Mouse (Mus musculus) myocyte (in vitro differentiated cells): ENCODE results near the gene Prss12. TPM values are rescaled to one million over a fixed set of nuclear protein-coding genes. Genes with fewer than 3 reads are reported as not detected.

Experiments
- H3K27me3 ChIP-seq: one replicate; pipeline ENCODE4 v1.6.1; 2011; ENCODE audit not compliant: control insufficient read depth, insufficient read depth, insufficient read length
- H3K36me3 ChIP-seq: one replicate; pipeline ENCODE4 v1.6.1; 2011; ENCODE audit not compliant: control insufficient read depth, insufficient read depth
- H3K4me2 ChIP-seq: one replicate; pipeline ENCODE4 v1.6.1; 2011; ENCODE audit warnings: low read depth, control low read depth
- H3K4me3 ChIP-seq: one replicate; pipeline ENCODE4 v1.5.1; 2011; ENCODE audit warnings: mild to moderate bottlenecking, control low read depth, moderate library complexity
- H3K79me2 ChIP-seq: one replicate; pipeline ENCODE4 v1.6.1; 2011; ENCODE audit not compliant: control insufficient read depth, insufficient read depth
- H3ac ChIP-seq: one replicate; pipeline ENCODE4 v1.6.1; 2011; ENCODE audit not compliant: control insufficient read depth, insufficient read length
- CEBPB ChIP-seq: IDR thresholded peaks from 2 replicates; pipeline ENCODE4 v1.6.1; 2011; ENCODE audit warnings: mild to moderate bottlenecking, moderate library complexity; ENCODE audit not compliant: poor library complexity, insufficient read depth, severe bottlenecking
- E2F4 ChIP-seq: IDR thresholded peaks from one replicate; pipeline ENCODE4 v1.6.1; 2011; ENCODE audit warnings: mild to moderate bottlenecking, control low read depth, moderate library complexity; ENCODE audit not compliant: insufficient read depth
- MAX ChIP-seq: IDR thresholded peaks from one replicate; pipeline ENCODE4 v1.6.1; 2011; ENCODE audit warnings: low read depth, mild to moderate bottlenecking, control low read depth
- MYOD1 ChIP-seq, 3 experiments: IDR thresholded peaks; one replicate each; pipeline ENCODE4 v1.6.1; 2011; ENCODE audit warnings: control low read depth in 2 of 3, low read depth in 2 of 3, mild to moderate bottlenecking in 2 of 3, moderate library complexity in 1 of 3; ENCODE audit not compliant: insufficient read length in 2 of 3, control insufficient read depth in 1 of 3
- MYOG ChIP-seq, 3 experiments: IDR thresholded peaks; one replicate each; pipeline ENCODE4 v1.6.1; 2011; ENCODE audit warnings: control low read depth in 2 of 3, low read depth in 2 of 3, mild to moderate bottlenecking in 2 of 3; ENCODE audit not compliant: insufficient read length in 2 of 3, control insufficient read depth in 1 of 3, insufficient read depth in 1 of 3
- POLR2A ChIP-seq: IDR thresholded peaks from one replicate; pipeline ENCODE4 v1.6.1; 2011; ENCODE audit warnings: low read depth, mild to moderate bottlenecking, control low read depth, moderate library complexity; ENCODE audit not compliant: insufficient read length
- POLR2AphosphoS2 ChIP-seq: IDR thresholded peaks from one replicate; pipeline ENCODE4 v1.6.1; 2011; ENCODE audit warnings: low read depth, control low read depth; ENCODE audit not compliant: insufficient read length
- REST ChIP-seq: IDR thresholded peaks from one replicate; pipeline ENCODE4 v1.6.1; 2011; ENCODE audit warnings: mild to moderate bottlenecking, control low read depth, moderate library complexity; ENCODE audit not compliant: insufficient read depth, insufficient read length
- SRF ChIP-seq: IDR thresholded peaks from one replicate; pipeline ENCODE4 v1.6.1; 2011; ENCODE audit warnings: low read depth; ENCODE audit not compliant: control insufficient read depth, insufficient read length
- TCF12 ChIP-seq: IDR thresholded peaks from one replicate; pipeline ENCODE4 v1.6.1; 2011; ENCODE audit warnings: mild to moderate bottlenecking, control low read depth; ENCODE audit not compliant: poor library complexity, insufficient read depth, severe bottlenecking
- TCF3 ChIP-seq: IDR thresholded peaks from one replicate; pipeline ENCODE4 v1.6.1; 2011; ENCODE audit warnings: low read depth, control low read depth; ENCODE audit not compliant: insufficient read length
- USF1 ChIP-seq: IDR thresholded peaks from one replicate; pipeline ENCODE4 v1.6.1; 2011; ENCODE audit warnings: low read depth, mild to moderate bottlenecking, control low read depth, moderate library complexity
- polyA plus RNA-seq: library from polyadenylated mRNA; unstranded; fragments of >200 nt; fragmentation: generic; extraction: Trizol; gene quantifications from one replicate; pipeline ENCODE4 v1.2.1, GENCODE M21; 2012; ENCODE audit warnings: missing spikeins

Gene Prss12
- polyA plus RNA-seq, 1 experiment, result 1.2 TPM

GRCm38 (mm10) chr3:123413173-123413572 is 33.5 kb upstream of the Prss12 start:
- no peak for TF ChIP-seq POLR2AphosphoS2
- no peak overlapping the region for H3K4me2 ChIP-seq
- no peak overlapping the region for H3K4me3 ChIP-seq
- H3K27me3 ChIP-seq, result no peaks in the 10 kb centered on the region
- H3K79me2 ChIP-seq, result no peaks in the 10 kb centered on the region
- no peaks in the 10 kb centered on the region for H3K36me3 ChIP-seq
- H3ac ChIP-seq, result no peak overlapping the region

GRCm38 (mm10) chr3:123425647-123426046 is 21.1 kb upstream of the Prss12 start:
- Histone ChIP-seq H3ac (no peak overlapping the region), H3K4me3 (no peak overlapping the region), H3K4me2 (no peak overlapping the region), H3K36me3 (no peaks in the 10 kb centered on the region), H3K27me3 (no peaks in the 10 kb centered on the region), H3K79me2 (no peaks in the 10 kb centered on the region)
- TF ChIP-seq USF1, result no peak
- no peak for TF ChIP-seq MYOG (IDR thresholded peaks at IDR 0.05; ENCODE audit: control insufficient read depth in 1 of 3, insufficient read depth in 1 of 3, insufficient read length in 2 of 3, low read depth in 2 of 3)
- no peak for TF ChIP-seq TCF3
- no peak for TF ChIP-seq MAX
- TF ChIP-seq POLR2A, result no peak
- no peak for TF ChIP-seq CEBPB
- no peak for TF ChIP-seq SRF
- TF ChIP-seq REST, result no peak
- TF ChIP-seq TCF12, result no peak
- no peak for TF ChIP-seq E2F4
- TF ChIP-seq POLR2AphosphoS2, result no peak
- TF ChIP-seq MYOD1 (IDR thresholded peaks at IDR 0.05; ENCODE audit: control insufficient read depth in 1 of 3, insufficient read length in 2 of 3, low read depth in 2 of 3), result no peak

GRCm38 (mm10) chr3:123428005-123428404 is 18.7 kb upstream of the Prss12 start:
- Histone ChIP-seq H3K4me2 (no peak overlapping the region), H3K4me3 (no peak overlapping the region), H3ac (no peak overlapping the region), H3K79me2 (no peaks in the 10 kb centered on the region), H3K27me3 (no peaks in the 10 kb centered on the region), H3K36me3 (no peaks in the 10 kb centered on the region)
- no peak for TF ChIP-seq USF1
- no peak for TF ChIP-seq SRF
- TF ChIP-seq TCF3, result no peak
- no peak for TF ChIP-seq MYOG (IDR thresholded peaks at IDR 0.05; ENCODE audit: control insufficient read depth in 1 of 3, insufficient read depth in 1 of 3, insufficient read length in 2 of 3, low read depth in 2 of 3)
- TF ChIP-seq E2F4, result no peak
- no peak for TF ChIP-seq REST
- TF ChIP-seq CEBPB, result no peak
- TF ChIP-seq POLR2A, result no peak
- TF ChIP-seq MAX, result no peak
- no peak for TF ChIP-seq POLR2AphosphoS2
- no peak for TF ChIP-seq TCF12
- no peak for TF ChIP-seq MYOD1 (IDR thresholded peaks at IDR 0.05; ENCODE audit: control insufficient read depth in 1 of 3, insufficient read length in 2 of 3, low read depth in 2 of 3)

- no peaks in the 10 kb centered on the region for H3K27me3 ChIP-seq
- H3K36me3 ChIP-seq, result no peaks in the 10 kb centered on the region
- no peak overlapping the region for H3ac ChIP-seq
- no peak for TF ChIP-seq REST
- TF ChIP-seq POLR2A, result no peak
- TF ChIP-seq TCF12, result no peak
- TF ChIP-seq MAX, result no peak
- no peak for TF ChIP-seq TCF3
- no peak for TF ChIP-seq SRF
- no peak for TF ChIP-seq CEBPB
- no peak for TF ChIP-seq POLR2AphosphoS2
- TF ChIP-seq MYOD1 (IDR thresholded peaks at IDR 0.05; ENCODE audit: control insufficient read depth in 1 of 3, insufficient read length in 2 of 3, low read depth in 2 of 3), result no peak
- no peak for TF ChIP-seq MYOG (IDR thresholded peaks at IDR 0.05; ENCODE audit: control insufficient read depth in 1 of 3, insufficient read depth in 1 of 3, insufficient read length in 2 of 3, low read depth in 2 of 3)
- TF ChIP-seq USF1, result no peak
- TF ChIP-seq E2F4, result no peak
- H3K4me3 ChIP-seq, result no peak overlapping the region
- no peak overlapping the region for H3K4me2 ChIP-seq
- no peaks in the 10 kb centered on the region for H3K79me2 ChIP-seq
Observed at GRCm38 (mm10) chr3:123429597-123430458, 16.9 kb upstream of the Prss12 start.

GRCm38 (mm10) chr3:123431951-123432674 is 14.6 kb upstream of the Prss12 start:
- H3K4me2 ChIP-seq, result no peak overlapping the region
- no peak for TF ChIP-seq POLR2A
- TF ChIP-seq TCF3, result no peak
- no peaks in the 10 kb centered on the region for H3K36me3 ChIP-seq
- H3K27me3 ChIP-seq, result no peaks in the 10 kb centered on the region
- no peaks in the 10 kb centered on the region for H3K79me2 ChIP-seq
- no peak overlapping the region for H3K4me3 ChIP-seq
- no peak overlapping the region for H3ac ChIP-seq
